Mouse (Mus musculus) forebrain, embryonic 12.5 days (tissue): ENCODE results near the gene Gm20388. TPM values are rescaled to one million over a fixed set of nuclear protein-coding genes. Genes with fewer than 3 reads are reported as not detected.
"Not testable (repeated sequence)": the region's sequence is repeated elsewhere in the genome, so short reads cannot be mapped to it uniquely, and the experiment has no call there.

Source experiments
- ATAC-seq: fragments of 200-750 bp; cut with Nextera tagmentation; 2 replicates; pipeline ENCODE4 v1.8.0; 2017; ENCODE audit warnings: moderate TSS enrichment; ENCODE audit not compliant: low FRiP score
- H3K27ac ChIP-seq: fragments of 300-500 bp; sonication (generic); 2 replicates; pipeline ENCODE4 v1.5.1; 2016; ENCODE audit warnings: mild to moderate bottlenecking
- H3K27me3 ChIP-seq: fragments of 300-500 bp; sonication (generic); 2 replicates; pipeline ENCODE4 v1.6.1; 2016; ENCODE audit warnings: mild to moderate bottlenecking
- H3K36me3 ChIP-seq: fragments of 300-500 bp; sonication (generic); replicated peaks from 2 replicates; pipeline ENCODE4 v1.6.1; 2016; ENCODE audit warnings: mild to moderate bottlenecking
- H3K4me1 ChIP-seq: fragments of 300-500 bp; sonication (generic); 2 replicates; pipeline ENCODE4 v1.6.1; 2016
- H3K4me2 ChIP-seq: fragments of 300-500 bp; sonication (generic); 2 replicates; pipeline ENCODE4 v1.6.1; 2016; ENCODE audit warnings: mild to moderate bottlenecking, moderate library complexity
- H3K4me3 ChIP-seq: fragments of 300-500 bp; sonication (generic); replicated peaks from 2 replicates; pipeline ENCODE4 v1.5.1; 2016; ENCODE audit warnings: mild to moderate bottlenecking
- H3K9ac ChIP-seq: fragments of 300-500 bp; sonication (generic); 2 replicates; pipeline ENCODE4 v1.6.1; 2016; ENCODE audit warnings: mild to moderate bottlenecking
- H3K9me3 ChIP-seq: fragments of 300-500 bp; sonication (generic); 2 replicates; pipeline ENCODE4 v1.6.1; 2016
- WGBS: fragments of 180-500 bp; shearing (Covaris S2); methylation state at CpG from one replicate; pipeline ENCODE4 v1.1.7; 2016; 5-methylcytosine and 5-hydroxymethylcytosine counted together
- polyA plus RNA-seq: library from polyadenylated mRNA; unstranded; fragments of >200 nt; fragmentation: Nextera tagmentation; extraction: Ambion mirVana; gene quantifications from 2 replicates; pipeline ENCODE4 v1.2.1, GENCODE M21; 2016

The Gm20388 gene
- polyA plus RNA-seq, 1 experiment from 2014 or later, result not detected

DNA sequence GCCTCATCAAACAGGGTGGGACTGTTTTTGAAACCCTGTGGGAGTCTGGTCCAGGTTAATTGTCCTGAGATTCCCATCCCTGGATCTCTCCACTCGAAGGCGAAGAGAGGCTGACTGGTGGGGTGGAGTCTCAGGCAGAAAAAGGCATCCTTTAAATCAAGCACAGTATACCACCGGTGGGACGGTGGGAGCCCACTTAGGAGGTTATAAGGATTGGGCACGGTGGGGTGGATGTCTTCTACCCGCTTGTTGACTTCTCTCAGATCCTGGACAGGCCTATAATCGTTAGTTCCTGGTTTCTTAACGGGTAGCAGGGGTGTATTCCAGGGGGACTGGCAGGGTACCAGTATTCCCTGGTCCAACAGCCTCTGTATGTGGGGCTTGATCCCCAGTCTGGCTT is 3520.3 kb downstream of the Gm20388 start:
- H3K4me2 ChIP-seq, H3K27ac ChIP-seq, H3K4me1 ChIP-seq, H3K4me3 ChIP-seq, H3K36me3 ChIP-seq, ATAC-seq, H3K9ac ChIP-seq, H3K27me3 ChIP-seq: not testable (repeated sequence)
- WGBS, result 89% methylated on average over 8 of the region's 8 CpGs
- peaks cover 65% of the 10 kb centered on the region for H3K9me3 ChIP-seq

DNA sequence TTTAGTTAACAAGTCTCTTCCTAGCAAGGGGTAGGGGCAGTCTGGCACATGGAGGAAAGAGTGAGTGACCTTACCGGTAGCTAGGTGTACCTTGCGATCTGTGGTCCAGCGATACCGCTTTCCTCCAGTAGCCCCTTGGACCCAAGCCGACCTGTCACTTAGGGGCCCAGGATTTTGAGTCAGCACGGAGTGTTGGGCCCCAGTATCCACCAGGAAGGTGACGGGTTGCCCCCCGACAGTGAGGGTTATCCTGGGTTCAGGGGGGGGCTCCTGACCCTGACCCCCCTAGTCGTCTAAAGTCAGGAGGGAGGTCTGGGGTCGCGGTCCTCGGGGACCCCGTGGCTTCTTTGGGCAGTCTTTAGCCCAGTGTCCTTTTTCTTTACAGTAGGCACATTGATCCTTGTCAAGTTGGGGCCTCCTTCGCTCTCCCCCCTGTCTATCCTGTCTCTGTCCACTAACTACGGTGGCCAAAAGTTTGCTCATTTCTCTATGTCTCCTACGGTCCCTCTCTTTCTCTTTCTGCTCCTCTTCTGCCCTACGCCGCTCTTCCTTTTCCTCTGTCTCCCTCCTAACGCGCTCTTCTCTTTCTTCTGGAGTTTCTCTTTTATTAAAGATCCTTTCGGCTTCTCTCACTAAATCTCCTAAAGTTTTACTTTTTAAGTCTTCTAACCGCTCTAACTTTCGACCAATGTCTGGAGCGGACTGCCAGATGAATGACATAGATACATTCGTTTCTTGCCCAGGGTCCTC is 3521.2 kb downstream of the Gm20388 start:
- H3K9me3 ChIP-seq, result peaks cover 60% of the 10 kb centered on the region
- H3K4me1 ChIP-seq, result no peaks in the 10 kb centered on the region
- H3K27me3 ChIP-seq, result no peaks in the 10 kb centered on the region
- H3K36me3 ChIP-seq, result no peaks in the 10 kb centered on the region
- H3K4me3 ChIP-seq, result no peak overlapping the region
- H3K9ac ChIP-seq, result no peak overlapping the region
- no peak for ATAC-seq
- 95% methylated on average over 25 of the region's 25 CpGs for WGBS
- no peak overlapping the region for H3K27ac ChIP-seq
- no peak overlapping the region for H3K4me2 ChIP-seq

DNA sequence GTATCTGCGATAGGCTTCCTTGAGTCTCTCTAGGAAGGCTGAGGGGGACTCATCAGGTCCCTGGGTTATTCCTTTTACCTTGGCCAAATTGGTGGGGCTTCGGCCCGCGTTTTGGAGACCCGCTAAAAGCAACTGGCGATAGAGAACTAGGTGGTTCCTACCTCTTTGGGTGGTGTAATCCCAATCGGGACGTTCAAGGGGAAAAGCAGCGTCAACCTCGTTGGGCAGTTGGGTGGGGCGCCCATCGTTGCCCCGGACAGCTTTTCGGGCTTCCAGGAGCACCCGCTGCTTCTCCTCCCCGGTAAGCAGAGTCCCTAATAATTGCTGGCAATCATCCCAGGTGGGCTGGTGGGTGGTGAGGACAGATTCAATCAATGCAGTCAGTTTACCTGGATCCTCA is 3521.7 kb downstream of the Gm20388 start:
- H3K9me3 ChIP-seq, result peaks cover 54% of the 10 kb centered on the region
- no peak for ATAC-seq
- H3K4me2 ChIP-seq, result no peak overlapping the region
- WGBS, result 95% methylated on average over 16 of the region's 16 CpGs
- H3K27me3 ChIP-seq, result no peaks in the 10 kb centered on the region
- no peak overlapping the region for H3K4me3 ChIP-seq
- no peak overlapping the region for H3K27ac ChIP-seq
- no peaks in the 10 kb centered on the region for H3K36me3 ChIP-seq
- no peaks in the 10 kb centered on the region for H3K4me1 ChIP-seq
- H3K9ac ChIP-seq, result no peak overlapping the region

DNA sequence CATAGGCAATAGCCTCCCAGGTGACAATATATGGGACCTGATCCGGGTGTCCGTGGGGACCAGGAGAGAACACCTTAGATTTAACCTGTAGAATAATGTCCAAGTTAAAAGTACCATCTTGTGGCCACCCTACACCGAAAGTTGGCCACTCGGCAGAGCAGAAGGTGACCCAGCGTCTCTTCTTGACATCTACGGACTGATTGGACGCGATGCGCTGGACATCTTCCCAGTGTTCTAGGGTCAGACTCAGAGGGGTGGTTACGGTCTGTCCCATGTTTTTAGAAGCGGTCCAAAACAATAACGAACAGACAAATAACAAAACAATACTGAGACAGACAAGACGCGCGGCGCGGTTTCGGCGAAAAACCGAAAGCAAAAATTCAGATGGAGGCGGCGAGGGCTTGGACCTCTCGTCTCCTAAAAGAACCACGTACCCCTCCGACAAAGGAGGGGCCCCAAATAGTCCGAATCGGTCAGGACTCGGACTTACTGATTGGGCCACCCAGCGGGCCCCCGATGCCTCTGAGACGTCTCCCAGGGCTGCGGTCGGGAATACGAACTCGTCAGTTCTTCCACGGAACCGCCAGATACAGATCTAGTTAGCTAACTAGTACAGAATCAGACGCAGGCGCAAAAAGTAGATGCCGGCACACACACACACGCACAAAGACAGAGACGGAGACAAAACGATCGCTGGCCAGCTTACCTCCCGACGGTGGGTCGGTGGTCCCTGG is 3522.8 kb downstream of the Gm20388 start:
- 97% methylated on average over 47 of the region's 47 CpGs for WGBS
- H3K9ac ChIP-seq, H3K4me2 ChIP-seq, H3K4me1 ChIP-seq, H3K27me3 ChIP-seq, H3K4me3 ChIP-seq, H3K36me3 ChIP-seq, H3K27ac ChIP-seq, ATAC-seq: not testable (repeated sequence)
- peaks cover 44% of the 10 kb centered on the region for H3K9me3 ChIP-seq

DNA sequence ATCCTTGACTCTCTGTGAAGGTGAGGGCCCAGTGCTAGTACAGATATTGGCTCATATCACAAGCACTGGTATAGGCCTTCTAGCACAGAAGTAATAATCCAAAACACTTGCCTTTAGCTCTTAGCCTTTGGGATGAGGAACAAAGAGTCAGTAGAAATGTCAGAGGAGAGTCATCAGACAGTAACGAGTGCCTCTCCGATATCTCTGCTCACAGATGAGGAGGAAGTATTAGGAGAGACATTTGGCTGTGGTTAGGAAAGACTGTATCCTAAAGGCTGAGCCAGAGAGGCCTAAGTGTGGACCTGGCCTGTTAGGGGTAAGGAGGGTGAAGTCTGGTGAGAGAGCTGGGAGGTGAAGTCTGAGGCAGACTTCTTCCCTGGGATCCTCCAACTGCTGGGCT is 3531.1 kb downstream of the Gm20388 start:
- 92% methylated on average over 2 of the region's 2 CpGs for WGBS
- Histone ChIP-seq H3K36me3 (no peaks in the 10 kb centered on the region), H3K4me1 (peaks cover 9% of the 10 kb centered on the region), H3K27ac (no peak overlapping the region), H3K9me3 (no peaks in the 10 kb centered on the region), H3K4me3 (no peak overlapping the region), H3K27me3 (0 out of 2 replicates have a peak, but pooled peaks cover 5% of the 10 kb centered on the region), H3K9ac (no peak overlapping the region), H3K4me2 (no peak overlapping the region)
- ATAC-seq, result no peak

DNA sequence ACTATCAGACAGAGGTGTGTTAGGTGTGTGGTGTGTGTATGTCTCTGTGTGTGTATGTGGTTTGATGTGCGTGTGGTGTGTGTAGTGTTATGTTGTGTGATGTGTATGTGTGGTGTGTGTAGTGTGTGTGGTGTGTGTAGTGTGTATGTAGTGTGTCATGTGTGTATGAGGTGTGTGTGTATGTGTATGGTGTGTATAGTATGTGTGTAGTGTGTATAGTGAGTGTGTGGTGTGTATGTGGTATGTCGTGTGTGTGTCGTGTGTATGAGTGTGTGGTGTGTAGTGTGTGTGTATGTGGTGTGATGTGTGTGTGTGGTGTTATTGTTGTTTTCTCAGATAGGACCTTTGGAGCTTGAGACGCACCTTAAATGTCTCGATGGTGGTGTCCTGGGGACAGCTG is 3531.7 kb downstream of the Gm20388 start:
- no peak overlapping the region for H3K4me3 ChIP-seq
- peaks cover 9% of the 10 kb centered on the region for H3K4me1 ChIP-seq
- H3K36me3 ChIP-seq, result no peaks in the 10 kb centered on the region
- no peak; the same call in 1 of the 2 replicates for ATAC-seq
- no peaks in the 10 kb centered on the region for H3K9me3 ChIP-seq
- 0 out of 2 replicates have a peak, but pooled peaks cover 5% of the 10 kb centered on the region for H3K27me3 ChIP-seq
- 86% methylated on average over 5 of the region's 5 CpGs for WGBS
- H3K4me2 ChIP-seq, result peak overlapping the region; percentile 72
- peak overlapping the region; percentile 75; the same call in 1 of the 2 replicates for H3K9ac ChIP-seq
- no peak overlapping the region for H3K27ac ChIP-seq

GRCm38 (mm10) chr8:123442871-123443575 is 3532.4 kb downstream of the Gm20388 start:
- 1% methylated on average over 41 of the region's 41 CpGs for WGBS
- H3K4me2 ChIP-seq, result peak overlapping the region; percentile 72
- H3K9ac ChIP-seq, result peak overlapping the region; percentile 75
- no peaks in the 10 kb centered on the region for H3K36me3 ChIP-seq
- peak; percentile 93 for ATAC-seq
- H3K4me3 ChIP-seq, result peak overlapping the region; percentile 72
- H3K27ac ChIP-seq, result peak overlapping the region; percentile 66; the same call in 1 of the 2 replicates
- H3K27me3 ChIP-seq, result 0 out of 2 replicates have a peak, but pooled peaks cover 5% of the 10 kb centered on the region
- H3K4me1 ChIP-seq, result peaks cover 9% of the 10 kb centered on the region
- no peaks in the 10 kb centered on the region for H3K9me3 ChIP-seq

- ATAC-seq, result no peak
Observed at GRCm38 (mm10) chr8:123443576-123443921, 3532.9 kb downstream of the Gm20388 start.

GRCm38 (mm10) chr8:123444131-123444530 is 3533.5 kb downstream of the Gm20388 start:
- ATAC-seq, result no peak
- Histone ChIP-seq H3K4me1 (peaks cover 9% of the 10 kb centered on the region), H3K4me3 (no peak overlapping the region), H3K4me2 (peak overlapping the region; percentile 72; the same call in 1 of the 2 replicates), H3K9me3 (no peaks in the 10 kb centered on the region), H3K27me3 (0 out of 2 replicates have a peak, but pooled peaks cover 5% of the 10 kb centered on the region), H3K9ac (no peak overlapping the region), H3K36me3 (peaks cover under 1% of the 10 kb centered on the region; the same call in 1 of the 2 replicates), H3K27ac (no peak overlapping the region)
- 94% methylated on average over 6 of the region's 6 CpGs for WGBS

More at GRCm38 (mm10) chr8:123443576-123443921, 3532.9 kb downstream of the Gm20388 start:
- Histone ChIP-seq H3K4me1 (peaks cover 9% of the 10 kb centered on the region), H3K36me3 (no peaks in the 10 kb centered on the region), H3K9ac (peak overlapping the region; percentile 75), H3K4me3 (peak overlapping the region; percentile 72), H3K4me2 (peak overlapping the region; percentile 72), H3K27me3 (0 out of 2 replicates have a peak, but pooled peaks cover 5% of the 10 kb centered on the region), H3K9me3 (no peaks in the 10 kb centered on the region), H3K27ac (no peak overlapping the region)
- WGBS, result 22% methylated on average over 4 of the region's 4 CpGs

DNA sequence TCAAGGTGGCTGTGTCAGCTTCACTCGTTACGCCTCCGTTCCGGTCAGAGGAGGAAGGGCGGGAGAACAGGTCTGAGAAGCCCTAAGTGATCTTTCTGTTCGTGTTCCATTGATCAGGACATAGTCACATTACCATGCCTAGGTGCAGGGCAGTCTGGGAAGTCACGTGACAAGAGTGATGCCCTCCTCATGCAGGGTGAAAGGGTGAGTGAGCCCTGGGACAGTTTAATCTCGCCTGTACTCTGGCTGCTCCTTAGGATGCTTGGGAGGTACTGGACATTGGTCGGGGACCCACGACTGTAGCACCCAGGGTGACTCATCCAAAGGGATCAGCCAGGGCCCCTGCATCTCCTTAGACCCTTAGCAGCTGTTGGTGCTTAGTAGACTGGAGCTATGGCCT is 3535.3 kb downstream of the Gm20388 start:
- Histone ChIP-seq H3K9me3 (no peaks in the 10 kb centered on the region), H3K9ac (no peak overlapping the region), H3K27me3 (0 out of 2 replicates have a peak, but pooled peaks cover 3% of the 10 kb centered on the region), H3K27ac (no peak overlapping the region), H3K4me1 (peaks cover 9% of the 10 kb centered on the region), H3K4me2 (no peak overlapping the region), H3K4me3 (no peak overlapping the region), H3K36me3 (peaks cover 11% of the 10 kb centered on the region; the same call in 1 of the 2 replicates)
- WGBS, result 92% methylated on average over 10 of the region's 10 CpGs
- no peak for ATAC-seq

GRCm38 (mm10) chr8:123446799-123447198 is 3536.2 kb downstream of the Gm20388 start:
- Histone ChIP-seq H3K27me3 (no peaks in the 10 kb centered on the region), H3K4me3 (no peak overlapping the region), H3K36me3 (peaks cover 11% of the 10 kb centered on the region; the same call in 1 of the 2 replicates), H3K9me3 (no peaks in the 10 kb centered on the region), H3K9ac (no peak overlapping the region), H3K27ac (no peak overlapping the region), H3K4me1 (peaks cover 9% of the 10 kb centered on the region), H3K4me2 (no peak overlapping the region)
- no peak for ATAC-seq
- 91% methylated on average over 6 of the region's 6 CpGs for WGBS

DNA sequence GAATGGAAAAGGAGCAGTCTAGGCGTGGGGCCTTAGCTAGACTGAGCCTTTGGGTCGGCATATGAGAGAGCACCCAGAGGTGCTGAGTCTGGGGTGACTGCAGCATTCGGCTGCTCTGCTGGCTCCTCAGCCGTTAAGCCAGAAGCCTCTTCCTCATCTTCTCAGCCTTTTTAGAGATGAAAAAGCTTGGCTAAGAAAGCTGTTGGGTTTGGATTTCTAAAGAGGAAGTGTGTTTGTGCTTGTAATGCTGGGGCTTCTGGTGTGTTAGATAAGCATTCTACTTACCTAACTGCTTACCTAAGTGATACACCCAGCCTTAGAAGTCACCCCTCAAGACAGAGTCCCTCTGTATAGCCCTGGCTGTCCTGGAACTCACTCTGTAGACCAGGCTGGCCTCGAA is 3540.1 kb downstream of the Gm20388 start:
- H3K27me3 ChIP-seq, result no peaks in the 10 kb centered on the region
- no peak overlapping the region for H3K4me3 ChIP-seq
- H3K9ac ChIP-seq, result no peak overlapping the region
- no peaks in the 10 kb centered on the region for H3K9me3 ChIP-seq
- WGBS, result 93% methylated on average over 5 of the region's 5 CpGs
- H3K36me3 ChIP-seq, result peaks cover 46% of the 10 kb centered on the region
- no peak overlapping the region for H3K4me2 ChIP-seq
- no peaks in the 10 kb centered on the region for H3K4me1 ChIP-seq
- no peak for ATAC-seq
- no peak overlapping the region for H3K27ac ChIP-seq
